13 mouse cellular contexts compared by ENCODE assay signal in the genomic region with DNA sequence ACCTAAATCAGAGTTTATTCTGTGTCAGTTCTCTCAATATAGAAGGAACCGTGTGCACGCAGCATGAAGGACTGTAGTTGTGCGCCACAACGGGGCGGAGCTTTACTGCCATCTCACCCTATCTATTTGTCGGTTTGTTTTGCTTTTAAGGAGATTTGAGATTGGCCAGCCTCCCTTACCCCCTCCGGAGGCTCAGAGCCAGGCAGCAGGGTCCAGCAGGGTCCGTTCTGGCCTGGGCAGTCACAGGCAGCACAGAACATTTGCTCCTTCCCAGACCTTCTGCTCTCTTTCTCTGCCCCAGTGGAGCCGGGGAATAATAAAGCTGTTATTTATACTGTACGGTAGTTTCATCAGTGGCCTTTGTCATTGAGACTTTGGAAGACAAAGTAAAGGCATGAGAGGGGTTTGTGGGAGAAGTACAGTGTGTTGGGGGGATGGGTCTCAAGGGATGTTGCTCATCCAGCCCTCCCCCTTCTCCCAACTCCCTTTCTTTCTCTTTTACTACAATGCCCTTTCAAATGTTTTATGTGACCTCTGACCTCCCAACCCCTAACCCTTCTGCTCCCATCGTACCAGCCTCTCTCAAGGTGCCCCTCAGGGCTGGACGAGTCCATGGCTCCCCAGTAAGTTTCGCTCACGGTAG.
A peak's percentile ranks its signal among the peaks of the same experiment; 100 is the strongest.
DNase-seq lines count a peak whose midpoint lies in the region; ATAC-seq and TF ChIP-seq lines count a peak whose summit lies in the region.
"Had no signal": no experiment of that assay in that cellular context is flagged by ENCODE, and none has a peak within 500 bp of the region (broad histone marks: within the 10 kb centered on the region; RNA-seq: fewer than 3 reads in every experiment).

No protein-coding gene starts in this region.

- H3K4me2 ChIP-seq in kidney, embryonic 16.5 days (replicated peaks; ENCODE audit: low read depth, low read length), result 0 out of 2 replicates have a peak overlapping the region, but pooled peaks have one; percentile 3
- H3K4me2 ChIP-seq in hindbrain, embryonic 11.5 days (replicated peaks; ENCODE audit: low read depth, low read length), result no peak overlapping the region
- peak overlapping the region; percentile 21; the same call in 1 of the 2 replicates for H3K4me2 ChIP-seq in neural tube, embryonic 12.5 days (replicated peaks)
- H3K4me2 ChIP-seq: liver, embryonic 13.5 days had no signal

- no peaks in the 10 kb centered on the region for H3K36me3 ChIP-seq in kidney, embryonic 16.5 days (ENCODE audit: insufficient read depth, low read length)
- no peaks in the 10 kb centered on the region for H3K36me3 ChIP-seq in hindbrain, embryonic 11.5 days (ENCODE audit: control insufficient read depth, insufficient read depth, low read length)
- H3K36me3 ChIP-seq in neural tube, embryonic 12.5 days, result no peaks in the 10 kb centered on the region
- H3K36me3 ChIP-seq: liver, embryonic 13.5 days had no signal

- ATAC-seq in kidney, embryonic 16.5 days (ENCODE audit: low FRiP score, low TSS enrichment), result no peak
- peak; percentile 61; the same call in 1 of the 2 replicates for ATAC-seq in hindbrain, embryonic 11.5 days (ENCODE audit: low FRiP score)
- 0 out of 2 replicates have a peak, but pooled peaks have one; percentile 41 for ATAC-seq in neural tube, embryonic 12.5 days (ENCODE audit: low FRiP score, low read depth)

- no peak overlapping the region for H3K4me3 ChIP-seq in cerebellum, adult 2 months (replicated peaks; ENCODE audit: insufficient read depth, low read depth, low read length)
- no peak overlapping the region for H3K4me3 ChIP-seq in kidney, embryonic 16.5 days (ENCODE audit: low read length)
- H3K4me3 ChIP-seq in hindbrain, embryonic 11.5 days (ENCODE audit: low read depth, low read length), result no peak overlapping the region
- H3K4me3 ChIP-seq in neural tube, embryonic 12.5 days, result no peak overlapping the region
- H3K4me3 ChIP-seq: heart, adult 2 months; layer of hippocampus, adult 2 months; liver, embryonic 13.5 days had no signal

- TF ChIP-seq POLR2A in cerebellum, adult 2 months (IDR thresholded peaks at IDR 0.05; ENCODE audit: borderline replicate concordance, insufficient read depth, low read length), result no peak

- no peaks in the 10 kb centered on the region; the same call in 1 of the 2 replicates for H3K4me1 ChIP-seq in cerebellum, adult 2 months (ENCODE audit: control insufficient read depth, insufficient read depth, low read length)
- H3K4me1 ChIP-seq in kidney, embryonic 16.5 days (ENCODE audit: insufficient read depth, low read length), result 0 out of 2 replicates have a peak, but pooled peaks cover 7% of the 10 kb centered on the region
- peaks cover 4% of the 10 kb centered on the region for H3K4me1 ChIP-seq in hindbrain, embryonic 11.5 days (replicated peaks; ENCODE audit: control insufficient read depth, insufficient read depth, low read length)
- 0 out of 2 replicates have a peak, but pooled peaks cover 6% of the 10 kb centered on the region for H3K4me1 ChIP-seq in neural tube, embryonic 12.5 days
- H3K4me1 ChIP-seq: liver, embryonic 13.5 days had no signal

- H3K9ac ChIP-seq in kidney, embryonic 16.5 days (replicated peaks; ENCODE audit: low read length), result no peak overlapping the region
- no peak overlapping the region; the same call in 1 of the 2 replicates for H3K9ac ChIP-seq in hindbrain, embryonic 11.5 days (ENCODE audit: low read depth, low read length)
- no peak overlapping the region for H3K9ac ChIP-seq in neural tube, embryonic 12.5 days
- H3K9ac ChIP-seq: liver, embryonic 13.5 days had no signal

- DNase-seq in cerebellum, adult 9-11 months, result peak; percentile 32
- DNase-seq in cerebellum, adult 2 months, result no peak
- no peak for DNase-seq in kidney, postnatal 4 days
- DNase-seq in hindbrain, embryonic 11.5 days (ENCODE audit: low spot score), result no peak
- no peak for DNase-seq in urinary bladder, postnatal 14 days (ENCODE audit: low spot score)
- DNase-seq in right cerebral cortex, postnatal 4 days, result no peak
- DNase-seq: cerebellum, adult 8-10 months; heart, adult 2 months; kidney, adult 2 months; liver, embryonic 13.5 days had no signal

- no peak for TF ChIP-seq CTCF in cerebellum, adult 2 months (IDR thresholded peaks at IDR 0.05; ENCODE audit: borderline replicate concordance, insufficient read depth, low read depth, low read length)

- H3K27me3 ChIP-seq in cerebellum, adult 2 months (ENCODE audit: control insufficient read depth, insufficient read depth, low read length), result no peaks in the 10 kb centered on the region
- no peaks in the 10 kb centered on the region for H3K27me3 ChIP-seq in kidney, embryonic 16.5 days (ENCODE audit: insufficient read depth, low read length)
- no peaks in the 10 kb centered on the region; the same call in 1 of the 2 replicates for H3K27me3 ChIP-seq in hindbrain, embryonic 11.5 days (ENCODE audit: control insufficient read depth, insufficient read depth, low read length)
- 0 out of 2 replicates have a peak, but pooled peaks cover 3% of the 10 kb centered on the region for H3K27me3 ChIP-seq in neural tube, embryonic 12.5 days (replicated peaks)
- H3K27me3 ChIP-seq: liver, embryonic 13.5 days had no signal

- WGBS in cerebellum, adult 2 months, result 47% methylated on average over 14 of the region's 14 CpGs
- WGBS in kidney, embryonic 16.5 days, result 29% methylated on average over 14 of the region's 14 CpGs
- 19% methylated on average over 14 of the region's 14 CpGs for WGBS in hindbrain, embryonic 11.5 days
- 18% methylated on average over 14 of the region's 14 CpGs for WGBS in neural tube, embryonic 12.5 days

- H3K9me3 ChIP-seq in kidney, embryonic 16.5 days (ENCODE audit: low read length), result no peaks in the 10 kb centered on the region
- H3K9me3 ChIP-seq in hindbrain, embryonic 11.5 days (ENCODE audit: control insufficient read depth, low read length), result no peaks in the 10 kb centered on the region
- no peaks in the 10 kb centered on the region for H3K9me3 ChIP-seq in neural tube, embryonic 12.5 days
- H3K9me3 ChIP-seq: liver, embryonic 13.5 days had no signal

- H3K27ac ChIP-seq in cerebellum, adult 2 months (ENCODE audit: insufficient read depth, low read length), result no peak overlapping the region
- no peak overlapping the region for H3K27ac ChIP-seq in kidney, embryonic 16.5 days (ENCODE audit: low read length)
- H3K27ac ChIP-seq in hindbrain, embryonic 11.5 days (ENCODE audit: low read depth, low read length), result no peak overlapping the region
- H3K27ac ChIP-seq in neural tube, embryonic 12.5 days, result no peak overlapping the region
- H3K27ac ChIP-seq: heart, adult 2 months; layer of hippocampus, adult 2 months; liver, embryonic 13.5 days had no signal
